Mouse (Mus musculus) heart, postnatal 10 days (tissue): ENCODE measurements around the gene Gm6309. TPM values are rescaled to one million over a fixed set of nuclear protein-coding genes. Genes with fewer than 3 reads are reported as not detected.
"Not testable (repeated sequence)": the region's sequence is repeated elsewhere in the genome, so short reads cannot be mapped to it uniquely, and the experiment has no call there.

Source experiments
- DNase-seq, 2 experiments: peaks; one replicate each; pipeline ENCODE4 v3.0.0; 2021
- intact Hi-C: fragments of 180-260 bp; cut with DNase I; formaldehyde crosslinking; loops from one replicate; pipeline ENCODE4 v1.15.1; 2025
- total RNA-seq, 2 experiments: library from RNA; stranded (reverse); gene quantifications; 2 replicates each; pipeline ENCODE4 v1.2.3; 2021

The Gm6309 gene
- not detected for total RNA-seq

DNA sequence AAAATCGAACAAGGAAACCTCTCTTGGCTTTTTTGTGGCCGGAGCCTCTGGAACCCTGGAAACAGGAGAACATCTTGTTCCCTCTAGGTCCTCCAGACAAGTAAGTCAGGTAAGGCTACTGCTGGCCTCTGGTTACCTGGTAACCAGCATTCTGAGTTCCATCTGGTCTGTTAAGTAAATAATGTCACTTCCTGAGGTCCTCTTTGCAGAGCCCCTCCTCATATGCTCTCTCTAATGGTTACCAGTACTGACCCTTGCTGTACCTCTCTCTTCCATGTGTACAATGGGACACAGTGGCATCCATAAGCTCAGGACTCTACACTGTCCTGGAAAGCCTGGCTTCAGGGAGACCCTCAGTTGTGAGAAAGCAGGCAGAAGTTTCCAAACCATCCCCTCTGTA is at the start of gene Gm6309:
Gene Gm6309 (minus strand): TSS at position 101 of the 400 bp plus-strand sequence.
- DNase-seq, intact Hi-C loops: not testable (repeated sequence)

DNA sequence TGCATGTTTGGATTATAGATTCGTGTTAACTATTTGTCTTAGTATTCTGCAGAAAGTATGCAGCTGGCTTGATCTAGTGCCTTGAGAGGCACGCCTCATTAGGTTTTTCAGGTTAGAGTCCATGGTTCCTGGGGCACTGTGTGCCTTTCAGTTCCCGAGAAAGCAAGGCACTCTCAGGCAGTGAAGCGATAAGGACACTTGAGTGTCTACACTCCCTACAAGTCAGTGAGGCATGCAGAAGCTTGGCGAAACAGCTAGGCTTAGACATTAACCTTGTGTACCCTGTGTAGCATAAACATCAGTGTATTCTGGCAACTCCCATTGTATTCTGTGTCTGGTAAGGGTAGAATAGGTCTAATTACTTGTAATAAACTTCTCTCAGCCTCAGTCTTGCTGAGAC is 35.0 kb upstream of the Gm6309 start:
- intact Hi-C loops: no loop called here
- DNase-seq: no peak

DNA sequence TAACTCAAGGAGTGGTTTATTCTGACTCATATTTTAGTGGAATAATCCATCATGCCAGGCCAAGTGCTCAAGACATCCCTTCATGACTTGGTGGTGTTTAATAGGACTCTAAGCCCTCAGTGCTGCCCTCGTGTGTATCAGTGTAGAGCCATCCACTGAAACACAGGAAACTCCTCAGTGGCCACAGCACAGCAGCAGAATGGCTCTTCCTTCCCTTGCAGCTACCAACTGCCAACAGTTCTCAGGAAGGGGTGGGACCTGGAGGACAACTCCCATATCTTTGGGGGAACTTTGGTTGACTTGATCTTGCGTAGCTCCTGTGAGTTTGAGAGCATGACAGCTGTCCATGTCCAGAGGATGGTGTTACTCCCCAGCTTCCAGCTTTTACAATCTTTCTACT is 33.4 kb upstream of the Gm6309 start:
- DNase-seq: no peak
- intact Hi-C loops: no loop called here

GRCm38 (mm10) chr5:146200580-146200979 is 30.1 kb upstream of the Gm6309 start:
- intact Hi-C loops: no loop called here

DNA sequence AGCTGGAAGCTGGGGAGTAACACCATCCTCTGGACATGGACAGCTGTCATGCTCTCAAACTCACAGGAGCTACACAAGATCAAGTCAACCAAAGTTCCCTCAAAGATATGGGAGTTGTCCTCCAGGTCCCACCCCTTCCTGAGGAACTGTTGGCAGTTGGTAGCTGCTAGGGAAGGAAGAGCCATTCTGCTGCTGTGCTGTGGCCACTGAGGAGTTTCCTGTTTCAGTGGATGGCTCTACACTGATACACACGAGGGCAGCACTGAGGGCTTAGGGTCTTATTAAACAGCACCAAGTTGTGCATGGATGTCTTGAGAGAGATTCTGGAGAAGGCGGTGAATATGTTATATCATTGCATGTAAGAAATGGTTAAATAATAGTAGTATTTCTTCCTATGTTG is 29.0 kb upstream of the Gm6309 start:
- intact Hi-C loops: no loop called here
- DNase-seq: no peak

More at GRCm38 (mm10) chr5:146200580-146200979, 30.1 kb upstream of the Gm6309 start:
- DNase-seq: no peak

- intact Hi-C loops: no loop called here
- no peak for DNase-seq
Measured at GRCm38 (mm10) chr5:146199073-146199472, 28.6 kb upstream of the Gm6309 start.

- intact Hi-C loops: no loop called here
- no peak for DNase-seq
Measured at GRCm38 (mm10) chr5:146193360-146193759, 22.8 kb upstream of the Gm6309 start.

DNA sequence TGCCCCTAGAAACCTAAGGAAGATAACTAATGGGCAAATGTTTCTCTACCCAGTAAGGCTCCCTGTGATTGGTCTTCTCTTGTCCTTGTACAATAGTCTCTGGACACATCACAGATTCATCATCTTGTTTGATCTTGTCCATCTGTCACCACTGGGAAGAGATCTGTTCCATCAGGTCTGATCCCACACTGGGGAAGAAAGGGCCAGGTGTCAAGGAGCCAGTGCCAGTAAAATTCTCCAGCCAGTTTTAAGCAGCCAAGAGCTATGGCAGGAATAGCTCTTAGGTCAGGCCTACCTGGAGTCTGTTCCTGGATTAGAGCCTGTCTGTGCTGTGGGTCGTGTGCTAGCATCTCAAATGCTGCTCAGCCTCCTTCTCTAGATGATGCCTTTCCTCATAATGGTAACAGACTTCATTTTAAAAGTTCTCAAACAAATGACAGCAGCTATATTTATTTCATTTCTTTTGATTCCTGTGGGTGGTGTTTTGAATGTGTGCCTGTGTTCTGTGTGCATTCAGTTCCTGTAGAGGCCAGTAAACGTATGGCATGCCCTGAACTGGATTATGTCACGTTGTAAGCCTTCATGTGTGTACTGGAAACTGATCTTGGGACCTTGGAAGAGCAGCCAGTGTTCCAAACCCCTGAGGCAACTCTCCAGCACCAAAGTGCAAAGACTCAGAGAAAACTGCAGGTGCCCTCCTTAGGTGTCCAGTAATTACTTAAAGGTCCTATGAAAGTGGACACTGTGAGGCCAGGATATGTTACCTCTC is 20.2 kb upstream of the Gm6309 start:
- intact Hi-C loops: no loop called here
- DNase-seq: no peak

DNA sequence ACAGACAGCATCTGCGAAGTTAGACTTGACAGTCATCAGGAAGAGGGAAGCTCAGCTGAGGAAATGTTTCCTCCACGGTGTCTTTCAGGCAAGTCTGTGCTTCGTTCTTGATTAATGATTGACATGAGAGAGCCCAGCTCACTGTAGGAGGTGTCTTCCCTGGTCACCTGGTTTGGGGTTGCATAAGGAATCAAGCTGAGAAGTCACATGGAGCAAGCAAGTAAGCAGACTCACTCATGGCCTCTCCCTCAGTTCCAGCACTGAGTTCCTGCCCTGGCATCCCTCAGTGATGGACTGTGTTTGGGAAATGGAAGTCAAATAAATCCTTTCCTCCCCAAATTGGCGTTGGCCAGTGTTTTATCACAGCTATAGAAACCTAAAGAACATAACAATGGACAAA is 19.6 kb upstream of the Gm6309 start:
- intact Hi-C loops: no loop called here
- DNase-seq: no peak

DNA sequence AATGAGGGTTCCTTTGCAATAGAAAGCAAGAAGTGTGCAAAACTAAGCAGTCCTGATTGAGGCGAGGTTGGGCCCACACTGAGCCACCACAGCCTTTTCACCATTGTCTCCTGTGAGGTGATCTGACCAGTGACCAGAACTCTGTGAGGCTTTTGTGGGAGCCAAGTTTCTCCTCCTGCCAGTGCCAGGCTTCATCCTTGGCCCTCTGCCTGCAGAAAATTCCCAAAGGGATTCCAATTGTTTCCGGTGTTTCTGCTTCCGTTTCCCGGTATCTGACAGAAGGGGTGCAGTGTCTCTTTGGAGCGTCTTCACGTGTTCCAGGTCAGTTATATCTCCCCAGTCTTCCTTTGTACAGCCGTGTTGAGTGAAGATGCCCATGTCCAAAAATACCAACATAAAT is 18.2 kb upstream of the Gm6309 start:
- intact Hi-C loops: loop anchor here (5.0 to 10.0 kb wide), 2 partner anchors 234 to 286 kb away; no protein-coding TSS in a partner anchor
- DNase-seq: peak in 1 of 2 experiments; percentile 4

DNA sequence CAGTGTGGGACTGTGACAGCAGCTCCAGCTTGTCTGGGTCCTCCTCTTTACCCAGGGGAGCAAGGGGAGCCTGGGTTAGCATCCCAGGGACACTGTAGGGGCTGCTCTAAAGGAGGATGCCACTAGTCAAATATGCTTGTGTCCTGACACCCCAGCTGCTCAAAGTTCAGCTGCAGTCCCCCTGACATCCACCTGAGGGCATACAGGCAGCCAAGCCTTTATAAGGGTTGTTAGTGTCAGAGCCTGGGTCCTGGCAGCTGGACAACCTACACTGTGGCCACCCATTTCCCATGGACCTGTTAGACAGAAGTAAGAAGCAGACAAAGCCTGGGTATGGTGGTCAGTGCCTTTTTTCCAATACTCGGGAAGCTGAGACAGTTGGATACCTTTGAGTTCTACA is 17.6 kb upstream of the Gm6309 start:
- DNase-seq: peak in 1 of 2 experiments; percentile 8
- intact Hi-C loops: loop anchor here (5.0 to 10.0 kb wide), 2 partner anchors 234 to 287 kb away; no protein-coding TSS in a partner anchor

- intact Hi-C loops: loop anchor here (1.0 to 10.0 kb wide), 3 partner anchors 116 to 287 kb away; no protein-coding TSS in a partner anchor
- DNase-seq: peak; percentile 57 to 71
Measured at GRCm38 (mm10) chr5:146187441-146187840, 16.9 kb upstream of the Gm6309 start.

GRCm38 (mm10) chr5:146185204-146185603 is 14.7 kb upstream of the Gm6309 start, which contains the start of gene 1700001J03Rik:
Gene 1700001J03Rik (minus strand): TSS chr5:146185304.
- not testable (repeated sequence) for DNase-seq
- intact Hi-C loops: loop anchor here (5.0 to 10.0 kb wide), 2 partner anchors 237 to 290 kb away; no protein-coding TSS in a partner anchor

DNA sequence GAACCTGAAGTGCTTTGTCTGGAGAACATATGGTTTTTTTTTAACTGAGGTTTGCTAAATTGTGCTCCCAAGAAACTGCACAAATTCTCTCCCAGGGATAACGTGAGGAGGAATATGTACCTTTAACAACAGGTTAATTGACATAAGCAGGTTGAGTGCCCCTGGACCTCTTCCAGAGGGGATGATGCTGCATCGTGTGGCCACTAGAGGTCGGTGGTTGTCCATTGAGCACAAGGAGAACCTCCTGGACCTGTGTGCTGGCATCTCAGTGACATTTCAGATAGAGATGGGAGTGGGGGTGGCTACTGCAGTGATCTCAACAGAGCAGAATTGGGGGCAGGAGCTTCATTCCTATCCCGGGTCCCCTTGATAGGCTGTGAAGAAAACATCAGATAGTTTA is 2.2 kb upstream of the Gm6309 start:
- intact Hi-C loops: not testable (repeated sequence)
- DNase-seq: peak in 1 of 2 experiments; percentile 15

DNA sequence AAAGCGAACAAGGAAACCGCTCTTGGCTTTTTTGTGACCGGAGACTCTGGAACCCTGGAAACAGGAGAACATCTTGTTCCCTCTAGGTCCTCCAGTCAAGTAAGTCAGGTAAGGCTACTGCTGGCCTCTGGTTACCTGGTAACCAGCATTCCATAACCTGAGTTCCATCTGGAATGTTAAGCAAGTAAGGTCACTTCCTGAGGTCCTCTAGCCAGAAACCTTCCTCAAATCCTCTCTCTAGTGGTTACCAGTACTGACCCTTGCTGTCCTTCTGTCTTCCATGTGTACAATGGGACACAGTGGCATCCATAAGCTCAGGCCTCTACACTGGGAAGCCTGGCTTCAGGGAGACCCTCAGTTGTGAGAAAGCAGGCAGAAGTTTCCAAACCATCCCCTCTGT is 10.1 kb downstream of the Gm6309 start, which contains the start of gene Gm5565:
Gene Gm5565 (minus strand): TSS at position 101 of the 400 bp plus-strand sequence.
- intact Hi-C loops, DNase-seq: not testable (repeated sequence)

GRCm38 (mm10) chr5:146158326-146158725 is 12.2 kb downstream of the Gm6309 start:
- intact Hi-C loops, DNase-seq: not testable (repeated sequence)

- intact Hi-C loops: no loop called here
- no peak for DNase-seq
Measured at GRCm38 (mm10) chr5:146150454-146150853, 20.1 kb downstream of the Gm6309 start.

DNA sequence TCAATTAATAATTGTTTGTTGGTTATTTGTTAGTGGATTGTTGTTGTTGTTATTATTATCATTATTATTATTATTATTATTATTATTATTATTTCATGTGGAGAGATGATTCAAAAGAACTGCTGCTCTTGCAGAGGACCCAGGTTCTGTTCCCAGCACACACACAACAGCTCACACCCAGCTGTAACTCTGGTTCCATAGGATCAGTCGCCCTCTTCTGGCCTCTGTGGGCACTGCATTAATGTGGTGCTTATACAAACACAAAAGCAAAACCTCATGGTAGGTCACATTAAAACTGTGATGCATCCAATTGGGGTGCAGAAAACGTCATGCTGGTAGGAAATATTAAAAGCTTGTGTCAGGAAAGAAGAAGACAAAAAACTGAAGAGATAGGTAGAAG is 22.6 kb downstream of the Gm6309 start:
- intact Hi-C loops: loop anchor here (5.0 kb wide), 1 partner anchor 424 kb away; no protein-coding TSS in a partner anchor

More for the DNA sequence above, 22.6 kb downstream of the Gm6309 start:
- no peak for DNase-seq
